Mouse (Mus musculus) testis, adult 2 months (tissue): Measurements from ENCODE around the gene Ppip5k2. TPM values are rescaled to one million over a fixed set of nuclear protein-coding genes. Genes with fewer than 3 reads are reported as not detected.
A peak's percentile ranks its signal among the peaks of the same experiment; 100 is the strongest.

Experiments
- H3K27ac ChIP-seq: fragments of 200-500 bp; 2 replicates; pipeline ENCODE4 v1.5.1; 2012; ENCODE audit warnings: low read depth, low read length; ENCODE audit not compliant: control insufficient read depth, insufficient read depth
- H3K27me3 ChIP-seq: fragments of 200-500 bp; 2 replicates; pipeline ENCODE4 v1.6.1; 2012; ENCODE audit warnings: mild to moderate bottlenecking, low read length, moderate library complexity; ENCODE audit not compliant: control insufficient read depth, insufficient read depth
- H3K36me3 ChIP-seq: fragments of 200-500 bp; 2 replicates; pipeline ENCODE4 v1.6.1; 2012; ENCODE audit warnings: mild to moderate bottlenecking, low read length; ENCODE audit not compliant: control insufficient read depth, insufficient read depth
- H3K4me1 ChIP-seq: fragments of 200-500 bp; 2 replicates; pipeline ENCODE4 v1.6.1; 2012; ENCODE audit warnings: low read length; ENCODE audit not compliant: control insufficient read depth, insufficient read depth
- H3K4me3 ChIP-seq: fragments of 200-500 bp; 2 replicates; pipeline ENCODE4 v1.5.1; 2012; ENCODE audit warnings: low read depth, mild to moderate bottlenecking, low read length, moderate library complexity, mixed read lengths; ENCODE audit not compliant: control insufficient read depth
- CTCF ChIP-seq: fragments of 200-500 bp; IDR thresholded peaks from 2 replicates; pipeline ENCODE4 v1.5.1; 2012; ENCODE audit warnings: low read depth, mild to moderate bottlenecking, inconsistent platforms, low read length, moderate library complexity; ENCODE audit not compliant: control insufficient read depth, insufficient read depth, insufficient replicate concordance
- POLR2A ChIP-seq: fragments of 200-500 bp; IDR thresholded peaks from 2 replicates; pipeline ENCODE4 v1.6.1; 2012; ENCODE audit warnings: low read depth, mild to moderate bottlenecking, inconsistent platforms, low read length, moderate library complexity; ENCODE audit not compliant: control insufficient read depth
- polyA plus RNA-seq: library from polyadenylated mRNA; depleted of rRNA; stranded (reverse); fragments of >200 nt; gene quantifications from 2 replicates; pipeline ENCODE4 v1.2.3, GENCODE M21; 2012

Gene Ppip5k2
- polyA plus RNA-seq, 1 experiment: 8.2 TPM

DNA sequence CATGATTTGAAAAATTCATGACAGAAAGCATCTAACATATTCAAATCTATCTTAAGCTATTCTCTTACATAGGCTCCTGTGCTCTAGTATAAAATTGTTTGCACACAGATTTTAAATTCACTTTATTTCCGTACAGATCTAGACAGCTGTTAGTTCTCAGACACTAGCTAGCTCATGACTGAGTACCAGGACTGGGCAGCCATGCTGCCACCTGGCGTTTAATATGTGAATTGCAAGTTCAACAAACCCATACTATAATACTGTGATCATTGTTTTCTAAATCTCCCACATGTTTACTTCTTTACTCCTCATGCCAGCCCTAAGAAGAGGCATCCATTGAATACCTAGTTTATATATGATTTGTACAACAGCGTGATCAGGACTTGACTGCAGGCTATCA lies 81.5 kb downstream of the Ppip5k2 start:
- Histone ChIP-seq H3K4me3 (no peak overlapping the region), H3K36me3 (no peaks in the 10 kb centered on the region), H3K27me3 (no peaks in the 10 kb centered on the region), H3K27ac (no peak overlapping the region), H3K4me1 (no peaks in the 10 kb centered on the region)
- TF ChIP-seq POLR2A (no peak), CTCF (peak; percentile 34; the same call in 1 of the 2 replicates)

DNA sequence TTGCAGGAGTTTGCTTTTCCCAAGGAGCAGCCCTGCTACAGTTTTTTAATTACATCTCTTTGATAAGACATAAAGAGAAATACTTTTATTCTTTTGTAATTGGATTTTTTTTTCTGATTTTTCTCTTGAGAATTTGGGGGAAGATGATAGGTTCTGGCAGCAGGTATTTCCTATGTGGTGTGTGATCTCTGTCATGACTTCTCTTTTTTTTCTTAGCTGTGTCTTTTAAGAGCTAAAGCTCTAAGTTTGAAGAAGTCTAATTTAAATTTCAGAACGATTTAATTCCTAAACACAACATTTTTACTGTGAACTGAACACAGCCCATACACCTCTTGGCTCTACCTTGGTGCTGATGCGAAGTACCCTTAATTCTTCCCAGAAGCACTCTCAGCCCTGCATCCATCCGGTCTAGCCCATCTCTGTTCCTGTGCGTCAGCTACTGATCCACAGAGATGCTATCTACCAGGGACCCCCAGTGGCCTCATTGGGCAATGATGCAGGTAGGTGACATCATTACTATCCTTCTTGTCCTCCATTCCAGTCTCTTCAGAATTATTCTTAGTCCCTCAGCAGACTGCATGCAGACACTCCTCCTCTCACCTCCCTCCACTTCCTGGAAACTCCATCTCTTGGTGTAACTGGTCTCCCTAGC lies 93.6 kb downstream of the Ppip5k2 start:
- TF ChIP-seq POLR2A: no peak
- no peak for TF ChIP-seq CTCF

DNA sequence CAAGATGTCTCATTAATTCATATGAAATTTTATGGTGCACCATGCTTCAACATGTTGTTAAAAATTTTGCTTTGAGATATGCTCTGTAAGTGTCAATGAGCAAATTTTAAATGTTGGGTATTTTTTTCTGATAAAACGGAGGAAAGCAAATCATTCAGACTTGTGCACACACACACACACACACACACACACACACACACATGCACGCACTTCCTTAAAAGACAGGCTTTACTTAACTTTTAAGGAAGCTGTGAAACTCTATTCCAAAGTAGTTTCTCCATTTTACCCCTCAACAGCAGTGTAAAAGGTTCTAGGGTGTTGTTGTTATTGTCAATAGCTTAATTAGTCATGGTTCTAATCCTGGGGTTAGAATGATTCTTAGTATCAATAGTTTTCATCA lies 94.1 kb downstream of the Ppip5k2 start:
- Histone ChIP-seq H3K36me3 (no peaks in the 10 kb centered on the region), H3K27me3 (no peaks in the 10 kb centered on the region), H3K27ac (no peak overlapping the region), H3K4me3 (no peak overlapping the region), H3K4me1 (no peaks in the 10 kb centered on the region)
- TF ChIP-seq POLR2A (no peak), CTCF (no peak)

More for the DNA sequence above, 93.6 kb downstream of the Ppip5k2 start:
- Histone ChIP-seq H3K27ac (no peak overlapping the region), H3K4me1 (no peaks in the 10 kb centered on the region), H3K36me3 (no peaks in the 10 kb centered on the region), H3K27me3 (no peaks in the 10 kb centered on the region), H3K4me3 (no peak overlapping the region)

DNA sequence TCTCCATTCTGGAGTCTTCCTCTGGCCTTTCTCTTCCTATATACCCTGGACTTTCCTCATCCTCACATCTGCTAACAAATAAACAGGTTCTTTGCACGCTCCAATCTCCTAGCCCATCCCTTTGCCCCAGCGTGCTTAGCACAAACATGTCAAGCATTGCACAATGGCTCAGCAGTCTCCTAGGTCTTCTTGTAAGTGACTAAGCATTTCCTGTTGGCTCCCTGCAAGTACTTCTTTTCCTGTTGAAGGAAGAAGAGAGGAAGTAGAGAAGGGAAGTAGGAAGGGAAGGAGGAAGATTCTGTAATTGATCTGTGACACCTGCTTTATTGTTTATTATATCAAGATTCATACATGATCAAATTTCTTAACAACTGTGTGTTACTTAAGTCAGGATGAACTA lies 97.4 kb downstream of the Ppip5k2 start:
- TF ChIP-seq CTCF: no peak
- no peak for TF ChIP-seq POLR2A
- Histone ChIP-seq H3K27me3 (no peaks in the 10 kb centered on the region), H3K4me1 (no peaks in the 10 kb centered on the region), H3K27ac (no peak overlapping the region), H3K4me3 (no peak overlapping the region), H3K36me3 (no peaks in the 10 kb centered on the region)

DNA sequence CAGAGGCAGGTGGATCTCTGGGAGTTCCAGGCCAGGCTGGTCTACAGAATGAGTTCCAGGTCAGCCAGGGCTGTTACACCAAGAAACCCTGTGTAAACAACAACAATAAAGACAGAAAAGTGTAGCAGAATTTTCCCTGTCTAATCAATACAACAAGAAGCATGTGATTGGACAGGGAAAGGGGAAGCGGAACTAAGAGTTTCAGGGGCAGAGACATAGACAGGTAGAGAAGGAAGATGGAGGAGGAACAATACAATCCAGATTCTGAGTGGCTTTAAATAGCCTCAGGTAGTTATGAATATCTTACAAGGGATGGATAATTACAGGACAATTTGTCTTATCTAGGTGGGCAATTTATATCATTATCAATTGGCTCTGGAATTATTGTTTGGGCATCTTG lies 102.9 kb downstream of the Ppip5k2 start:
- TF ChIP-seq CTCF: no peak
- TF ChIP-seq POLR2A: no peak
- Histone ChIP-seq H3K27ac (no peak overlapping the region), H3K4me1 (no peaks in the 10 kb centered on the region), H3K27me3 (no peaks in the 10 kb centered on the region), H3K4me3 (no peak overlapping the region), H3K36me3 (no peaks in the 10 kb centered on the region)

DNA sequence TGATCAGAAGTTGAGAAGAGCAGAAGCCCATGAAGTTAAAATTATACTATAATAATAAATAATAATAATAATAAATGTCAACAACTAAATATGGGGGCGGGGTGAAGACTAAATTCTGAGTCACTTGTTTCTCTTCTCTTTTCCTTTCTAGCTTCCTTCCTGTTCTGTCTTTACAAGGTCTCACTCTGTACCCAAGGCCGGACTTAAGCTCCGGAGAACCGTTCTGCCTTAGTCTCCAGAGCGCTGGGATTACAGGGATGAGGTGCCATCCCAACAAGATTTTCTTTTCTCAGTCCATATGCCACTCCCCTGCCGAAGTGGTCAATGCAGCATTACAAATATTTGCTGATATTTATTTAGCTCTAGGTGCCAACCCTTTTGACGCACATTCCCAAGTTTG lies 107.9 kb downstream of the Ppip5k2 start:
- no peak for TF ChIP-seq CTCF
- no peak for TF ChIP-seq POLR2A
- peak overlapping the region; percentile 79 for H3K4me3 ChIP-seq
- no peak overlapping the region; the same call in 1 of the 2 replicates for H3K27ac ChIP-seq
- peaks cover 3% of the 10 kb centered on the region for H3K4me1 ChIP-seq
- no peaks in the 10 kb centered on the region for H3K27me3 ChIP-seq
- H3K36me3 ChIP-seq: no peaks in the 10 kb centered on the region

DNA sequence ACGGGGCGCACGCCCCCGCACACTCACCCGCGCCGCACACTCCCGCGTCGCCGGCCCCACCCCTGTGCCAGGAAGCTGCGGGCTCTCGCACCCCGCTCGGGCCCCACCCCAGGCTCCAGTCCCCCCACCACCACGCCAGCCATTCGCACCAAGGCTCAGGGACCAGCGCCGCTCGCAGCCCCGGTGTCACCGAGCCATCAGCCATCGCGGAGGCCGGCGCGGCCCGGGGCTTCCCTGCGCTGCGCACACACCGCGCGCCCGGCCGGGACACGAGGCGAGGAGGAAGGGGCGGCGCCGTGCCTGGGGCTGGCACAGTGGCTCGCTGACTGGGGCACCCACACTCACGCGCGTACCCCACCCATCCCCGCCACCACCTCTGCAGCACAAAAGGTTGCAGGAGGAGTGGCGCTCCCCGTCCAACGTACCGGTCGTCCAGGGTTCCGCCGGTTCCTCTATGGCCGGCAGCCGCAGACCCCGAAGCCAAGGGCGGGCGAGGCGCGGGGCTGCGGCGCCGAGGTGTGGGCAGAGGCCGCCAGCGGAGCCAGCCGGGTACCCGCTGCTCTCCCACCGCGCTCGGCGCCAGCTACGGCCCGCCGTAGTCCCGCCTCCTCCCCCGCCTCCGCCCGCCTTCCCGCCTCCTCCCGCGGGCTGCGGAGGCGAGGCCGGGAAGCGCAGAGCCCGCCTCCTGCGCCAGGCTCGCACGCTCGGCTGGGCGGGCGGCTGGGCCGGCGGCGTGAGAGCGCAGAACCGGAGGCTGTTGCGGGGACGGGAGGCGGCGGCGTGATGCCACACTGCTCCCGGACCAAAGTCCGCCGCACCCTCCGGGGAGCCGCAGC lies 108.6 kb downstream of the Ppip5k2 start, which contains the start of gene D1Ertd622e:
Gene D1Ertd622e (minus strand): TSS at position 669 of the 836 bp plus-strand sequence.
- Histone ChIP-seq H3K36me3 (no peaks in the 10 kb centered on the region), H3K27me3 (no peaks in the 10 kb centered on the region), H3K4me1 (peaks cover 3% of the 10 kb centered on the region), H3K4me3 (peak within 1 kb of the TSS; percentile 79), H3K27ac (no peak within 1 kb of the TSS; the same call in 1 of the 2 replicates)
- TF ChIP-seq POLR2A (no peak), CTCF (no peak)
